Mouse (Mus musculus): ENCODE results near the gene Zfp688. TPM values are rescaled to one million over a fixed set of nuclear protein-coding genes. Genes with fewer than 3 reads are reported as not detected.
"Not testable (repeated sequence)": the region's sequence is repeated elsewhere in the genome, so short reads cannot be mapped to it uniquely, and the experiment has no call there.

Gene Zfp688
- polyA plus RNA-seq, 1 experiment: 17.7 TPM

DNA sequence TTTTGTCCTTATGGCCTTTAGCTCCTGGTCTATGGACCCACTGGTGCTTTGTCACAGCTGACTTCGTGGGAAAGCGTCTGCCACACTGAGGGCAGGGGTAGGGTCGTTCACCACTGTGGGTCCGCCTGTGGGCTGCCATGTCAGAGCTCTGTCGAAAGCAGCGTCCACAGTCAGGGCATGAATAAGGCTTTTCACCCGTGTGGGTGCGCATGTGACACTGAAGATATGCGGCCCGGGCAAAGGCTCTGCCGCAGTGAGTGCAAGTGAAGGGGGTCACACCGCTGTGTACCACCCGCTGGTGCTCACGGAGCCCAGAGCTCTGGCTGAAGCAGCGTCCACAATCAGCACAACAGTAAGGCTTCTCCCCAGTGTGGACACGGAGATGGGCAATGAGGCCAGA, 30.3 kb downstream of the Zfp688 start:
- Histone ChIP-seq H3K4me3 (ENCODE audit: insufficient read depth, low read length) (no peak overlapping the region), H3K4me1 (ENCODE audit: control insufficient read depth, insufficient read depth, low read length) (peaks cover 11% of the 10 kb centered on the region), H3K27ac (ENCODE audit: insufficient read depth, low read depth, low read length) (no peak overlapping the region)
- TF ChIP-seq CTCF (IDR thresholded peaks at IDR 0.05; ENCODE audit: low read depth, low read length) (no peak), POLR2A (IDR thresholded peaks at IDR 0.05; ENCODE audit: borderline replicate concordance, low read depth, low read length) (no peak)

DNA sequence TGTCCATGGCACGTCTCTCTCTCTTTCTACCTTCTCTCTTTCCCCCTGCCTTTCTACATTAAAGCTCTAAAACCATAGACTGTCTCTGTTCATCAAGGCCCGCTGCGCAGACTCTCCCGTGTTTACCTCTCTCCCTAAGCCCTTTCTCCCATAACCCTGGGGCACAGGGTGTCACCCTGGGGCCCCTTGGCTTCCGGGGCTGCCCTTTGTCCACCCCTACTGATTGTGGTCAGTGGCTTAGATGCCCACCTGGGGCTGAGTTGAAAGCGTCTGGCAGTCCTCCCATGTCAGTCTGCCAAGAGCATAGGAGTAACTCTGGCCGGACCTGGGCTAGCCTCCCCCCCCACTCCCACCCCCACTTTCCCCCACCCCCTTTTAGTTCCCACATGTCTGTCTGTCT, 31.6 kb downstream of the Zfp688 start:
- no peak overlapping the region for H3K4me3 ChIP-seq (ENCODE audit: insufficient read depth, low read length)
- TF ChIP-seq CTCF (IDR thresholded peaks at IDR 0.05; ENCODE audit: low read depth, low read length) (no peak), POLR2A (IDR thresholded peaks at IDR 0.05; ENCODE audit: borderline replicate concordance, low read depth, low read length) (no peak)
- H3K4me1 ChIP-seq (ENCODE audit: control insufficient read depth, insufficient read depth, low read length): peaks cover 11% of the 10 kb centered on the region

GRCm38 (mm10) chr7:127388201-127388600, 33.7 kb downstream of the Zfp688 start:
- not testable (repeated sequence) for H3K27ac ChIP-seq (ENCODE audit: insufficient read depth, low read depth, low read length); H3K4me1 ChIP-seq (ENCODE audit: control insufficient read depth, insufficient read depth, low read length); H3K4me3 ChIP-seq (ENCODE audit: insufficient read depth, low read length)

More for the DNA sequence above, 31.6 kb downstream of the Zfp688 start:
- no peak overlapping the region for H3K27ac ChIP-seq (ENCODE audit: insufficient read depth, low read depth, low read length)

DNA sequence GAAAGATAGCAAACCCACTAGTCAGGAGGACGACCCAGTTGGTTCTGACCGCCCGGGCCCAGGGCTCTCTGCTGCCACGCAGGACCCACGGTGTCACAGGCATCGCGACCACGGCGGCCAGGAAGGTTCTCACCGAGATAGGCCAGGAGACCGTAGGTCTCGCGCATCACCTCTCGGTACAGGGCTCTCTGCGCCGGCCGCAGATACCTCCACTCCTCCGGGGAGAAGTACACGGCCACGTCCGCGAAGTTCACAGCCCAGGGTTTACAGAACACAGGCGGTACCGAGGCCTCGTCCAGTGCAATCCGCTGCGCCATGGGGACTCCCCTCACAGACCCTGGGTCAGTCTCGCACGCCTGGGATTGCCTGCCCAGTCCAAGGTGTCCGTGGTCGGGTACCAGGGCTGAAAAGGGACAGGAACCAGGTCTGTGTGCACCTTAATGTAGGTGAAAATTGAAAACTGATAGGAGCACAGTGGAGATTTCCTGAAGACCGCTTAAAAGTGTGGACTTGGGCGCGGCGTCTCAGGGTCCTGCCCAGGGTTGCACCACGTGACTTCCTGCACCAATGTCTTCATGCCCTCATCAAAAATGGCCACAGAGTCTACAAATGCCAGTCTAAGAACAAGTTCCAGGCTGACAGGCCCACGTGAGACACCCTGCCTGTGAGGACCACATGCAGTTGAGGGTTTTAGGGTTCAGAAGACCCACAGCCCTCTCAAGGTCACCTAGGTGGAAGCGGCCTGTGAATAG, 35.1 kb downstream of the Zfp688 start, which contains the start of gene 9130019O22Rik:
TSS of gene 9130019O22Rik (minus strand) at position 526 of the 752 bp plus-strand sequence.
- Histone ChIP-seq H3K4me1 (ENCODE audit: control insufficient read depth, insufficient read depth, low read length) (peaks cover under 1% of the 10 kb centered on the region), H3K27ac (ENCODE audit: insufficient read depth, low read depth, low read length) (no peak within 1 kb of the TSS), H3K4me3 (ENCODE audit: insufficient read depth, low read length) (peak within 1 kb of the TSS; percentile 61)
- TF ChIP-seq CTCF (IDR thresholded peaks at IDR 0.05; ENCODE audit: low read depth, low read length): no peak
- TF ChIP-seq POLR2A (IDR thresholded peaks at IDR 0.05; ENCODE audit: borderline replicate concordance, low read depth, low read length): 0 out of 2 replicates have a peak, but pooled peaks have one; percentile 30

DNA sequence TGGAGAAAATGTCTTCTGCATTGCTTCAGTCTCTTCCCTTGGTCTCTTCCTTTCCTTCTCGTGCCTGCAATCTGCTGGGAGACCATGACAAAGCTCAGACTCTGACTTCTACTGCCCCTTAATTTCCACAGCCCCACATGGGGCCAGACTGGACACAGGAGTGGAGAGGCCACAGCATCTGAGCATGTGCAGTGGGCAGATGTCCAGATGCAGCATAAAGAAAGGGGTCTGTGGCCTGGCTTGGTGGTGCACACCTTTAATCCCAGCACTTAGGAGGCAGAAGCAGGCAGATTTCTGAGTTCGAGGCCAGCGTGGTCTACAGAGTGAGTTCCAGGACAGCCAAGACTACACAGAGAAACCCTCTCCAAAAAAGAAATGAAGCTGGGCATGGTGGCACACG, 36.3 kb downstream of the Zfp688 start:
- H3K4me1 ChIP-seq (ENCODE audit: control insufficient read depth, insufficient read depth, low read length); H3K27ac ChIP-seq (ENCODE audit: insufficient read depth, low read depth, low read length); H3K4me3 ChIP-seq (ENCODE audit: insufficient read depth, low read length): not testable (repeated sequence)

DNA sequence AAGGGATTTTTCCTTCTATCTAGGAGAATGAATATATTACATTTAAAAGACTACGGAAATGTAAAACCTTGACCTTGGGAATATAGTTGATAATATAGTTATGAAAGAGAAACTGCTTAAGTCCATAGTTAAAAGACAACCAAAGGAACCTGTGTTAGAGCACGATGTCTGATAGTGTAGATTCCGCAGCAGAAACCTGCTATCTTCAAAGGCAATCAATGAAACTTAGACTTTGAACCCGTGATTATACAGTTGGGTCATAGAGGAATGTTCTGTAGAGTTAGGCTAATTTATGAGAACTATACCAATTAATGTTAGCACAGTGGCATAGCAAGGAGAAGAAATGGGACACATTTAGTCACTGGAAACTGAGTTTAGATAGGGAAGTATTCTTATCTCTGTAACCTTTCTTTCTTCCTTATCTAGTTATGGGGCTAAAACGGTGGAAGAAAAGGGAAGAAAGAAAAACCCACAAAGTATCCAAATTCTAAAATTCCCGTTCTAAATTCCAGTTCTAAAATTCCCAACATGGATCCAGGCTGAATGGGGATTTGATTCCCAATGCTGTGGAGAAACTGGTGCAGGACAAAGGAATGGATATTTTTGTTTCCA, 43.5 kb downstream of the Zfp688 start:
- Histone ChIP-seq H3K4me3 (ENCODE audit: insufficient read depth, low read length) (no peak overlapping the region), H3K4me1 (ENCODE audit: control insufficient read depth, insufficient read depth, low read length) (0 out of 2 replicates have a peak, but pooled peaks cover 3% of the 10 kb centered on the region), H3K27ac (ENCODE audit: insufficient read depth, low read depth, low read length) (no peak overlapping the region)
- TF ChIP-seq CTCF (IDR thresholded peaks at IDR 0.05; ENCODE audit: low read depth, low read length) (no peak), POLR2A (IDR thresholded peaks at IDR 0.05; ENCODE audit: borderline replicate concordance, low read depth, low read length) (no peak)

DNA sequence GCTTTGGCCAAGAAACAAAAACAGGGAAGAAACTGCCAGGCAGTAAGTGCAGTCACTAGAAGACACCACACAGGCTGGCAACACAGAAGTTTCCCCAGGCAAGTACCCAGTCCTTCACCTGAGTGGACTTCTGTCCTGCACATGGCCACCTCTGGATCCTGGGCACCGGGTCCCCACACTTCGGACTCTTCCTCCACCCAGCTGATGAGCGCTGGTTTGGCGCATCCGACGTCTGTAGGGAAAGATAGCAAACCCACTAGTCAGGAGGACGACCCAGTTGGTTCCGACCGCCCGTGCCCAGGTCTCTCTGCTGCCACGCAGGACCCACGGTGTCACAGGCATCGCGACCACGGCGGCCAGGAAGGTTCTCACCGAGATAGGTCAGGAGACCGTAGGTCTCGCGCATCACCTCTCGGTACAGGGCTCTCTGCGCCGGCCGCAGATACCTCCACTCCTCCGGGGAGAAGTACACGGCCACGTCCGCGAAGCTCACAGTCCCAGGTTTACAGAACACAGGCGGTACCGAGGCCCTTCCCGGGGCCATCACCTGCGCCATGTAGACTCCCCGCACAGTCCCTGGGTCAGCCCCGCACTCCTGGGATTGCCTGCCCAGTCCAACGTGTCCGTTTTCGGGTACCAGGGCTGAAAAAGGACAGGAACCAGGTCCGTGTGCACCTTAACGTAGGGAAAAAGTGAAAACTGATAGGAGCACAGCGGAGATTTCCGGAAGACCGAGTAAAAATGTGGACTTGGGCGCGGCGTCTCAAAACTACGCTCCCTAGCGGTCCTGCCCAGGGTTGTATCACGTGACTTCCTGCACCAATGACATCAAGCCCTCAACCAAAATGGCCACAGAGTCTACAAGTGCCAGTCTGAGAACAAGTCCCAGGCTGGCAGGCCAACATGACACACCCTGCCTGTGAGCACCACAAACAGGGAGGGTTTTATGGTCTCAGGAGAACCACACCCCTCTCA, 46.3 kb downstream of the Zfp688 start, which contains the start of gene Zfp747:
TSS of gene Zfp747 (minus strand) at position 780 of the 975 bp plus-strand sequence.
- H3K4me1 ChIP-seq (ENCODE audit: control insufficient read depth, insufficient read depth, low read length): not testable (repeated sequence)
- Histone ChIP-seq H3K4me3 (ENCODE audit: insufficient read depth, low read length) (peak within 1 kb of the TSS; percentile 86), H3K27ac (ENCODE audit: insufficient read depth, low read depth, low read length) (peak within 1 kb of the TSS; percentile 67)

- H3K4me1 ChIP-seq (ENCODE audit: control insufficient read depth, insufficient read depth, low read length); H3K27ac ChIP-seq (ENCODE audit: insufficient read depth, low read depth, low read length); H3K4me3 ChIP-seq (ENCODE audit: insufficient read depth, low read length): not testable (repeated sequence)
These were observed 50.0 kb downstream of the Zfp688 start for GRCm38 (mm10) chr7:127371870-127372269.

DNA sequence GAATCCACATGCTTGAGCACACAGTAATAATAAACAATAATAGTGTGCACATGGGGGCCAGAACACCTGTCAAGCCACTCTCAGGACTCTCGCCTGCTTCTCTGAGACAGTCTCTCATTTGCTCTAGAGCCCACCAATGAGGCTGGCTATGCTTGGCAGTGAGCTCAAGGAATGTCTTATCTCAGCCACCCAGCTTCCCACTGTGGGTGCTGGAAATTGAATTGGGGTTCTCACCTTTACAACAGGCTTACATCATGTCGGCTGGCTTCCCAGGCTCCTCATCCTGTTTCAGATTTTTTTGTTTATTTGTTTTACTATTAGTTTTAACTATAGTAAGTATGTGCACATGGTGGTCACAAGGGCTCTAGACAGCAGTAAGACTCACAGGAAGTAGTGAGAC, 50.7 kb downstream of the Zfp688 start:
- no peak overlapping the region for H3K4me3 ChIP-seq (ENCODE audit: insufficient read depth, low read length)

More for the DNA sequence above, 50.7 kb downstream of the Zfp688 start:
- Histone ChIP-seq H3K4me1 (ENCODE audit: control insufficient read depth, insufficient read depth, low read length) (0 out of 2 replicates have a peak, but pooled peaks cover 3% of the 10 kb centered on the region), H3K27ac (ENCODE audit: insufficient read depth, low read depth, low read length) (no peak overlapping the region)
- TF ChIP-seq POLR2A (IDR thresholded peaks at IDR 0.05; ENCODE audit: borderline replicate concordance, low read depth, low read length) (no peak), CTCF (IDR thresholded peaks at IDR 0.05; ENCODE audit: low read depth, low read length) (no peak)

Other genes with a start within 250 kb of the Zfp688 start
- gene Cd2bp2, start 226.0 kb downstream of the Zfp688 start, polyA plus RNA-seq (2012; ENCODE audit: insufficient read depth, insufficient read length, missing spikeins): 58.0 and 58.5 TPM in 2 replicates
- gene Tbc1d10b, start 213.6 kb downstream of the Zfp688 start, polyA plus RNA-seq (2012; ENCODE audit: insufficient read depth, insufficient read length, missing spikeins): 67.2 and 71.7 TPM in 2 replicates
- 3.9 and 6.9 TPM in 2 replicates for gene Mylpf, start 213.2 kb downstream of the Zfp688 start, polyA plus RNA-seq (2012; ENCODE audit: insufficient read depth, insufficient read length, missing spikeins)
- gene Zfp553, start 189.0 kb downstream of the Zfp688 start, polyA plus RNA-seq (2012; ENCODE audit: insufficient read depth, insufficient read length, missing spikeins): 6.5 and 6.8 TPM in 2 replicates
- 2.9 and 5.8 TPM in 2 replicates for gene Sept1, start 188.9 kb downstream of the Zfp688 start, polyA plus RNA-seq (2012; ENCODE audit: insufficient read depth, insufficient read length, missing spikeins)
- 10.9 and 12.4 TPM in 2 replicates for gene Zfp771, start 177.8 kb downstream of the Zfp688 start, polyA plus RNA-seq (2012; ENCODE audit: insufficient read depth, insufficient read length, missing spikeins)
- gene Dctpp1, start 161.4 kb downstream of the Zfp688 start, polyA plus RNA-seq (2012; ENCODE audit: insufficient read depth, insufficient read length, missing spikeins): 25.6 and 27.3 TPM in 2 replicates
- 72.2 and 77.0 TPM in 2 replicates for gene Sephs2, start 148.0 kb downstream of the Zfp688 start, polyA plus RNA-seq (2012; ENCODE audit: insufficient read depth, insufficient read length, missing spikeins)
- 42.3 and 49.7 TPM in 2 replicates for gene Itgal, start 125.8 kb downstream of the Zfp688 start, polyA plus RNA-seq (2012; ENCODE audit: insufficient read depth, insufficient read length, missing spikeins)
- 14.9 and 16.2 TPM in 2 replicates for gene Zfp768, start 76.5 kb downstream of the Zfp688 start, polyA plus RNA-seq (2012; ENCODE audit: insufficient read depth, insufficient read length, missing spikeins)
- gene Zfp747, start 46.0 kb downstream of the Zfp688 start, polyA plus RNA-seq (2012; ENCODE audit: insufficient read depth, insufficient read length, missing spikeins): 6.3 and 6.8 TPM in 2 replicates
- 2.8 and 2.9 TPM in 2 replicates for gene 9130019O22Rik, start 34.9 kb downstream of the Zfp688 start, polyA plus RNA-seq (2012; ENCODE audit: insufficient read depth, insufficient read length, missing spikeins)
- gene E430018J23Rik, start 28.4 kb downstream of the Zfp688 start, polyA plus RNA-seq (2012; ENCODE audit: insufficient read depth, insufficient read length, missing spikeins): 3.4 and 3.9 TPM in 2 replicates
- gene Zfp764, start 15.2 kb downstream of the Zfp688 start, polyA plus RNA-seq (2012; ENCODE audit: insufficient read depth, insufficient read length, missing spikeins): 6.1 and 8.5 TPM in 2 replicates
- gene Zfp689, start 27.1 kb upstream of the Zfp688 start, polyA plus RNA-seq (2012; ENCODE audit: insufficient read depth, insufficient read length, missing spikeins): 1.4 and 1.7 TPM in 2 replicates
- gene Prr14, start 37.5 kb upstream of the Zfp688 start, polyA plus RNA-seq (2012; ENCODE audit: insufficient read depth, insufficient read length, missing spikeins): 67.4 and 69.0 TPM in 2 replicates
- gene Fbrs, start 57.1 kb upstream of the Zfp688 start, polyA plus RNA-seq (2012; ENCODE audit: insufficient read depth, insufficient read length, missing spikeins): 134 and 147 TPM in 2 replicates
- gene Srcap, start 89.9 kb upstream of the Zfp688 start, polyA plus RNA-seq (2012; ENCODE audit: insufficient read depth, insufficient read length, missing spikeins): 56.4 and 58.1 TPM in 2 replicates
- gene Gm42715, start 97.5 kb upstream of the Zfp688 start, polyA plus RNA-seq (2012; ENCODE audit: insufficient read depth, insufficient read length, missing spikeins): 4.7 and 6.2 TPM in 2 replicates
- 3.4 and 10.8 TPM in 2 replicates for gene Tmem265, start 139.3 kb upstream of the Zfp688 start, polyA plus RNA-seq (2012; ENCODE audit: insufficient read depth, insufficient read length, missing spikeins)
- gene Phkg2, start 151.3 kb upstream of the Zfp688 start, polyA plus RNA-seq (2012; ENCODE audit: insufficient read depth, insufficient read length, missing spikeins): 64.7 and 68.4 TPM in 2 replicates
- gene Ccdc189, start 166.5 kb upstream of the Zfp688 start, polyA plus RNA-seq (2012; ENCODE audit: insufficient read depth, insufficient read length, missing spikeins): 2.7 and 2.9 TPM in 2 replicates
- gene Rnf40, start 166.7 kb upstream of the Zfp688 start, polyA plus RNA-seq (2012; ENCODE audit: insufficient read depth, insufficient read length, missing spikeins): 42.3 and 44.5 TPM in 2 replicates
- 11.2 and 11.4 TPM in 2 replicates for gene Zfp629, start 193.7 kb upstream of the Zfp688 start, polyA plus RNA-seq (2012; ENCODE audit: insufficient read depth, insufficient read length, missing spikeins)

All from bone marrow macrophage, adult 2 months (primary cell).